Mouse (Mus musculus) liver, postnatal 0 days (tissue): ENCODE measurements around the gene Pkhd1.

ENCODE experiments used
- CTCF ChIP-seq: sonication (generic); IDR thresholded peaks from 2 replicates; pipeline ENCODE4 v1.5.1; 2016; ENCODE audit warnings: antibody characterized with exemption, low read depth
- EP300 ChIP-seq: IDR thresholded peaks from 2 replicates; pipeline ENCODE4 v1.6.1; 2016; ENCODE audit warnings: antibody characterized with exemption, low read depth, mild to moderate bottlenecking

DNA sequence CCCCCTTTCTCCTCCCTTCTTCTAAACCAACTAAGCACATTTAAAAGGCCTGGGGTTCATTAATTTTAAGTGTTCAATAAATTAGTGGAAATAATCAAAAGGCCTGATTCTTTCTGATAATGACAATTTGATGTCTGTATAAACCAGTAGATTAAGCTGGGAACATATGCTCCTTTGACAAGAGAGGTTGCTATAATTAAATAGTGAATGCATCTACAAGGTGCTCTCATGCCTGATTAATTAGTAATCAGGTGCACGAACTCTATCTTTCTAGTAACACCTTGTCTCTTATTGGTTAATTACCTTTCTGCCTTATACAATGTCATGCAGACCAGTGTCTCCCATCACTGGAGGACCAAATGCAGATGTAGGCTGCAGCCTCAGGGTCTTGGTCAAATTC is 329.2 kb downstream of the Pkhd1 start:
- TF ChIP-seq CTCF = no peak
- no peak for TF ChIP-seq EP300
